Mouse (Mus musculus) right cerebral cortex, postnatal 10 days (tissue): ENCODE data around the gene Slc43a1.
"Not testable (repeated sequence)": the region's sequence is repeated elsewhere in the genome, so short reads cannot be mapped to it uniquely, and the experiment has no call there.

ENCODE experiments used
- DNase-seq, 2 experiments: peaks; one replicate each; pipeline ENCODE4 v3.0.0; 2021; ENCODE audit warnings: low spot score in 2 of 2

The Slc43a1 gene

DNA sequence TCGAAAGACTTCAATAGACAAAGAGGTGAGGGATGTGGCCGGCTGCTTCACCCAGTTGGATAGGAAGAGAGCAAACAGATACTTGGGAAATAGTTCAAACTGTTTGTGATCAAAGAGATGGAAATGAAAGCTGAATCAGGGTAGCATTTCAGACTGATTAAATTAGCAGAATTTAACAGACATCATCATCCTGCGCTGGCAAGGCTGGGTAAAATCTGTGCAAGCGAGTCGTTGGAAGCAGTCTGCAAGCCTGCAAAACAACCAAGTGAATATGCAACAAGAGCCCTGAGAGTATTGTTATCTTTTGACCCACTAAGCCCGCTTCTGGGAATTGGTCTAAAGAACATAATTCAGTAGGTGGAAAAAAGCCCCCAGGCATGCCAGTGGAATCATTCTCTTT lies 54.7 kb downstream of the Slc43a1 start:
- peak in 1 of 2 experiments; percentile 36 for DNase-seq

DNA sequence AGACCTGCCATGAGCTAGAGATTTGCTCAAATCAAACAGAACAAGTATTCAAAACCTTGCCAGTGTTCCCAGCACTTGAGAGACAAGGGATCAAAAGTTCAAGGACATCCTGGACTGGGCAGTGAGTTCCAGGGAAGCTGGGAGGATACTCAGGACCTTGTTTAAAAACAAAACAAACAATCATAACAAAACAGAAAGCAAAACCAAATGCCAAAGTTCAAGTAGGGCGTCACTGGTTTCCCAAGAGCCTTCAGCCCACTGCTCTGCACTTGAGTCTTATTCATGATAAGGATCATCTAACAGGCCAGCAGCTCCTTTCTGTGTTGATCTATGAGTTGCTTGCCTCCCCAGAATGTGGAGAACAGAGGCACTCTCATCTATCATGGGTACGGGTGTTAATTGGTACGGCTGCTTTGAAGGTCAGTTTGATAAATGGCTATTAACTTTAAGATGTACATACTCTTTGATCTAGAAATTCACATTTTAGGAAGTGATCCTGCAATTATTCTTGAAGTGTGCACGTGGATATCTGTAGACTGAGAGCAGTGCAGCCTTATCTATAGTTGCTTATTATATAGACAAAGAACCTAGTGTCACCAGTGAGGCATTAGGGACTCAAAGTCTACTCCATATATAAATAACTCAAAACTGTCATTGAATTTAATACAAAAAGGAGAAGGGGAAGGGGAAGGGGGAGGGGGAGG lies 57.0 kb downstream of the Slc43a1 start:
- no peak for DNase-seq

DNA sequence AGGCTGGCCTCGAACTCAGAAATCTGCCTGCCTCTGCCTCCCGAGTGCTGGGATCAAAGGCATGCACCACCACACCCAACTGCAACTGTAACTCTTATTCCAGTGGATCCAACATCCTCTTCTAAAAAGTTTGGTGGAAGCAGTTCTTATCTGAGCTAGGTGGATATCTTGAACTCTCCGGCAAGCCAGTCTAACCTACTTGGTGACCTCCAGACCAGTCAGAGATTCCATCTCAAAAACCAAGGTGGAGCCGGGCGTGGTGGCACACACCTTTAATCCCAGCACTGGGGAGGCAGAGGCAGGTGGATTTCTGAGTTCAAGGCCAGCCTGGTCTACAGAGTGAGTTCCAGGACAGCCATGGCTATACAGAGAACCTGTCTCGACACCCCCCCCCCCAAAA lies 58.0 kb downstream of the Slc43a1 start:
- DNase-seq: not testable (repeated sequence)

DNA sequence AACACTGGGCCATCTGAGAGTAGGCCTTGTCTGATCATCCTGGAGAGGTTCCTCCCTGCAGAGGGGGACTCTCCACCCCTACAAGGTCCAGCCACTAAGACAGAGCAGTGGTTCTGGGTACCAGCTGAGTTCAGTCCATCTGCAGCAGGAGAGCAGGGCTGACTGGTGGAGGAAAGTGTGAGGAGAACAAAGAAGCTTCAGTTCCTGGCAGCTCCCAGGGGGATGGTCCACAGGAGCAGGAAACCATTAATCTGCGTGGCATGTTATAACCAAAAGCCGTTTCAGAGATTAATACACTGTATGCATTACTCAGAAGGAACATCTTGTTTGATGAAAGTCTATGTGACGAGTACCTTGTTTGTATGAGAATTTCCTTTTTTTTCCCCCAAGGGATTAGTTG lies 74.1 kb downstream of the Slc43a1 start:
- DNase-seq: no peak
